Mouse (Mus musculus): Measurements from ENCODE around the gene Ppif.

DNA sequence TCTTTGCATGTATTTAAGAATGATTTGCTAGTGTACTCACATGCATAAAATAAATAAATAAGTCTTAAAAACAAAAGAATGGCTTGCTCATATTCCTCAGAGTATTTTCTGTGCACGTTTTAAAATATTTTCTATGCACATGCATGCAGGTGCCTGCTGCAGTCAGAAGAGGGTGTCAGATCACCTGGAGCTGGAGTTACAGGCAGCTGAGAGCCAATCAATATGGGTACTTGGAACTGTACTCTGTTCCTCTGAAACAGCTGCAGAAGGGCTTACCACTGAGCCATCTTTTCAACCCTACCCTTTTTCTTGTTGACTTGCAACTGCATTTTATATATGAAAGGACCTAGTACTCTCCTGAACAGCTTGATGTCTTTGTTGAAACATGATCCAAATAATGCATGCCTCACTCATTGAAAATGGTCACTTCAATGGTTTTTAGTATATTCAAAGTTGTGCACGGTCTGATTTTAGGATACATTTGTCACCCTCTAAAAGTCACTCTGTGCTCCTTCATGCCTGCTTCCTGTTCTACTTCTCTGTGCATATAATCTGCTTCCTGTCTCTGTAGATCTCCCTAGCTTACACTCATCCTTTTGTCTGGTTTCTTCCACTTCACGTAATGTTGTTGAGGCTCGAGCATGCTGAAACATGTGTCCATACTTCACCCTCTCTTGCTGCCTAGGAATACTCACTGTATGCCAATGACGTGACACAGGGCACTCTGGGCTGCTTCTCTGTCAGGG is 27.2 kb downstream of the Ppif start:
- TF ChIP-seq CTCF (conservative IDR thresholded peaks at IDR 0.05 in 1 of 2, IDR thresholded peaks at IDR 0.05 in 1 of 2; ENCODE audit: low read depth in 2 of 2, low read length in 2 of 2) (0 out of 4 replicates have a peak, but pooled peaks of 1 of the 2 experiments have one; percentile 8), NRF1 (IDR thresholded peaks at IDR 0.05; ENCODE audit: low read depth, low read length) (no peak), JUN (IDR thresholded peaks at IDR 0.05; ENCODE audit: insufficient read depth, low read depth, low read length) (no peak), UBTF (IDR thresholded peaks at IDR 0.05; ENCODE audit: low read depth, low read length) (no peak)
